In the genomic region with DNA sequence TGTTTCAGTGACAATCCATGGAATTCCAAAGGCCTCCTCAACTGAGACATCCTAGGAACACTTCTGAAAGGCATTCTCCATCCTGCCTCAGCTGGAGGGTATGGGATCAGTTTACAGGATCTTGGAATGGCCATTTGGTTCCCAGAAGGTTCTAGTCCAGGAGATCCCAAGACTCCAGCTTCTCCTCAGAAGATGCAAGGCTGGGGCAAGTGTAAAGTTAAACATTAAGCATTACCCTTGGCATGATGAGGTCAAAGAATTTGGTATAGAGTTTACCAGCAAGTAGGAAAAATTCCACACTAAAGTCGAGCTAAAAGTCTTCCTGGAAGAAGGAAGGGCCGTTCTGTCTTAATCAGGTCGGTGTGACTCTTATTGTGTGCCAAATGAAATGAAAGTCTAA, we compare ENCODE assay signal across 35 mouse cellular contexts. TPM values are rescaled to one million over a fixed set of nuclear protein-coding genes. Genes with fewer than 3 reads are reported as not detected.
DNase-seq lines count a peak whose midpoint lies in the region; ATAC-seq and TF ChIP-seq lines count a peak whose summit lies in the region.
"Had no signal": no experiment of that assay in that cellular context is flagged by ENCODE, and none has a peak within 500 bp of the region (broad histone marks: within the 10 kb centered on the region; RNA-seq: fewer than 3 reads in every experiment).

No protein-coding gene starts in this region.

- no peak for TF ChIP-seq POLR2A in liver, adult 2 months (IDR thresholded peaks at IDR 0.05; ENCODE audit: extremely low read depth, insufficient read depth, low read length)

- no peaks in the 10 kb centered on the region for H3K9me3 ChIP-seq in liver, embryonic 12.5 days (replicated peaks)
- no peaks in the 10 kb centered on the region for H3K9me3 ChIP-seq in kidney, embryonic 16.5 days (ENCODE audit: low read length)
- H3K9me3 ChIP-seq: embryonic facial prominence, embryonic 12.5 days; embryonic facial prominence, embryonic 15.5 days; G1E; hindbrain, embryonic 12.5 days had no signal

- H3K36me3 ChIP-seq in liver, adult 2 months (ENCODE audit: control insufficient read depth, insufficient read depth, low read length) = peaks cover 3% of the 10 kb centered on the region; the same call in 1 of the 2 replicates
- no peaks in the 10 kb centered on the region for H3K36me3 ChIP-seq in liver, embryonic 12.5 days
- H3K36me3 ChIP-seq in kidney, embryonic 16.5 days (ENCODE audit: insufficient read depth, low read length) = no peaks in the 10 kb centered on the region
- H3K36me3 ChIP-seq: embryonic facial prominence, embryonic 12.5 days; embryonic facial prominence, embryonic 15.5 days; G1E; hindbrain, embryonic 12.5 days had no signal

- H3K4me1 ChIP-seq in liver, adult 2 months (ENCODE audit: control insufficient read depth, insufficient read depth, low read length) = peaks cover 19% of the 10 kb centered on the region
- H3K4me1 ChIP-seq in liver, embryonic 12.5 days = peaks cover 21% of the 10 kb centered on the region; the same call in 1 of the 2 replicates
- peaks cover 6% of the 10 kb centered on the region; the same call in 1 of the 2 replicates for H3K4me1 ChIP-seq in kidney, embryonic 16.5 days (ENCODE audit: insufficient read depth, low read length)
- H3K4me1 ChIP-seq: embryonic facial prominence, embryonic 15.5 days; hindbrain, embryonic 12.5 days had no signal

- 23% methylated on average over 3 of the region's 3 CpGs for WGBS in liver, adult 2 months
- 57% methylated on average over 3 of the region's 3 CpGs for WGBS in liver, embryonic 12.5 days (ENCODE audit: insufficient replicate concordance)
- WGBS in kidney, embryonic 16.5 days = 73% methylated on average over 3 of the region's 3 CpGs

- H3K9ac ChIP-seq in liver, adult 2 months (ENCODE audit: low read depth, low read length) = 0 out of 2 replicates have a peak overlapping the region, but pooled peaks have one; percentile 33
- H3K9ac ChIP-seq in liver, embryonic 12.5 days = no peak overlapping the region
- no peak overlapping the region for H3K9ac ChIP-seq in kidney, embryonic 16.5 days (replicated peaks; ENCODE audit: low read length)
- H3K9ac ChIP-seq: embryonic facial prominence, embryonic 12.5 days; embryonic facial prominence, embryonic 15.5 days; forebrain, postnatal 0 days; hindbrain, embryonic 12.5 days had no signal

- peaks cover 3% of the 10 kb centered on the region; the same call in 1 of the 2 replicates for H3K79me2 ChIP-seq in liver, adult 2 months (ENCODE audit: control insufficient read depth, insufficient read depth, low read length)

- no peak for TF ChIP-seq CTCF in liver, adult 2 months (IDR thresholded peaks at IDR 0.05; ENCODE audit: low read depth, low read length)

- no peaks in the 10 kb centered on the region for H3K27me3 ChIP-seq in liver, adult 2 months (ENCODE audit: control insufficient read depth, insufficient read depth, low read length)
- H3K27me3 ChIP-seq in liver, embryonic 12.5 days (replicated peaks) = no peaks in the 10 kb centered on the region
- H3K27me3 ChIP-seq in kidney, embryonic 16.5 days (ENCODE audit: insufficient read depth, low read length) = no peaks in the 10 kb centered on the region
- H3K27me3 ChIP-seq: CH12.LX; embryonic facial prominence, embryonic 12.5 days; embryonic facial prominence, embryonic 15.5 days; hindbrain, embryonic 12.5 days had no signal

- peak; percentile 50 for DNase-seq in kidney, adult 18-20 months
- DNase-seq in kidney, postnatal 4 days = no peak
- DNase-seq in liver, adult 2 months (ENCODE audit: extremely low read depth, low read depth, low spot score) = peak; percentile 57
- DNase-seq in kidney, postnatal 36 days = peak; percentile 41 to 82
- DNase-seq in ovary, postnatal 14 days (ENCODE audit: low spot score) = no peak
- DNase-seq: adrenal gland, postnatal 10 days; B cell, adult 2 months; cerebellum, adult 11 months; cerebellum, adult 2 months; cerebellum, adult 9-11 months; cerebellum, postnatal 25 days; forebrain, postnatal 0 days; gastrocnemius, adult 2 months; gastrocnemius, postnatal 14 days; heart, adult 11 months had no signal

- peak overlapping the region; percentile 99 for H3K27ac ChIP-seq in liver, adult 2 months (replicated peaks; ENCODE audit: insufficient read depth, low read depth, low read length)
- no peak overlapping the region for H3K27ac ChIP-seq in liver, embryonic 12.5 days
- 0 out of 2 replicates have a peak overlapping the region, but pooled peaks have one; percentile 16 for H3K27ac ChIP-seq in kidney, embryonic 16.5 days (ENCODE audit: low read length)
- H3K27ac ChIP-seq: embryonic facial prominence, embryonic 12.5 days; embryonic facial prominence, embryonic 15.5 days; gastrocnemius, adult 2 months; hindbrain, embryonic 12.5 days had no signal

- no peak overlapping the region for H3K4me3 ChIP-seq in liver, adult 2 months (ENCODE audit: insufficient read depth, low read depth, low read length)
- H3K4me3 ChIP-seq in liver, embryonic 12.5 days = no peak overlapping the region
- no peak overlapping the region for H3K4me3 ChIP-seq in kidney, embryonic 16.5 days (ENCODE audit: low read length)
- H3K4me3 ChIP-seq: embryonic facial prominence, embryonic 12.5 days; embryonic facial prominence, embryonic 15.5 days; gastrocnemius, adult 2 months; hindbrain, embryonic 12.5 days had no signal

- no peak overlapping the region for H3K4me2 ChIP-seq in liver, embryonic 12.5 days
- no peak overlapping the region for H3K4me2 ChIP-seq in kidney, embryonic 16.5 days (replicated peaks; ENCODE audit: low read depth, low read length)
- H3K4me2 ChIP-seq: embryonic facial prominence, embryonic 12.5 days; embryonic facial prominence, embryonic 15.5 days; heart, embryonic 11.5 days; hindbrain, embryonic 12.5 days had no signal

- ATAC-seq in liver, embryonic 12.5 days = no peak
- no peak for ATAC-seq in kidney, embryonic 16.5 days (ENCODE audit: low FRiP score, low TSS enrichment)
- ATAC-seq: forebrain, embryonic 14.5 days; forebrain, postnatal 0 days; Patski had no signal

RNA-seq across cellular contexts. Expression of gene Slc17a1, which starts 2.4 kb away (rescaled TPM):
- total RNA-seq in liver, adult 2 months (2014; rRNA removed) = 13.3 and 20.1 TPM in 2 replicates
- 12.9 and 14.5 TPM in 2 replicates for polyA plus RNA-seq in liver, adult 2 months (2012; rRNA removed)
- polyA plus RNA-seq in liver, embryonic 12.5 days (2016; fragmentation: Nextera tagmentation; extraction: Ambion mirVana) = not detected in 2 replicates
- 24.2 and 29.8 TPM in 2 replicates for polyA plus RNA-seq in kidney, embryonic 16.5 days (2015; fragmentation: Nextera tagmentation; extraction: Ambion mirVana)
- total RNA-seq: adrenal gland, adult 18-20 months; CH12.LX; common myeloid progenitor, adult 5-6 weeks; forebrain, postnatal 0 days; gastrocnemius, adult 2 months; gastrocnemius, postnatal 14 days; gastrocnemius, postnatal 4 days; heart, adult 8-10 months; heart, postnatal 25 days; hematopoietic stem cell, adult 5-6 weeks had no signal
- polyA plus RNA-seq: cerebellum, adult 2 months; embryonic facial prominence, embryonic 12.5 days; embryonic facial prominence, embryonic 15.5 days; forebrain, embryonic 11.5 days; forebrain, embryonic 14.5 days; forebrain, postnatal 0 days; frontal cortex, adult 2 months; G1E; heart, embryonic 11.5 days; heart, embryonic 14.5 days; heart, postnatal 0 days; hindbrain, embryonic 12.5 days had no signal

RNA-seq across cellular contexts. Expression of gene Slc17a3, which starts 30.8 kb away (rescaled TPM):
- 32.8 and 38.1 TPM in 2 replicates for total RNA-seq in liver, adult 2 months (2014; rRNA removed)
- 34.5 and 39.7 TPM in 2 replicates for polyA plus RNA-seq in liver, adult 2 months (2012; rRNA removed)
- 0.72 and 0.79 TPM in 2 replicates for polyA plus RNA-seq in liver, embryonic 12.5 days (2016; fragmentation: Nextera tagmentation; extraction: Ambion mirVana)
- 9.1 and 11.0 TPM in 2 replicates for polyA plus RNA-seq in kidney, embryonic 16.5 days (2015; fragmentation: Nextera tagmentation; extraction: Ambion mirVana)
- total RNA-seq: CH12.LX; common myeloid progenitor, adult 5-6 weeks; gastrocnemius, adult 2 months; gastrocnemius, postnatal 14 days; heart, adult 8-10 months; heart, postnatal 25 days; hematopoietic stem cell, adult 5-6 weeks had no signal
- polyA plus RNA-seq: embryonic facial prominence, embryonic 12.5 days; embryonic facial prominence, embryonic 15.5 days; forebrain, embryonic 11.5 days; forebrain, embryonic 14.5 days; forebrain, postnatal 0 days; frontal cortex, adult 2 months; G1E; heart, embryonic 11.5 days; heart, embryonic 14.5 days; heart, postnatal 0 days; hindbrain, embryonic 12.5 days had no signal

RNA-seq across cellular contexts. Expression of gene Slc17a4, which starts 44.8 kb away (rescaled TPM):
- total RNA-seq in liver, adult 2 months (2014; rRNA removed) = 22.4 and 27.4 TPM in 2 replicates
- polyA plus RNA-seq in liver, adult 2 months (2012; rRNA removed) = 52.0 and 60.3 TPM in 2 replicates
- polyA plus RNA-seq in liver, embryonic 12.5 days (2016; fragmentation: Nextera tagmentation; extraction: Ambion mirVana) = 0.06 TPM in 1 of 2 replicates, not detected in the other
- 4.4 and 4.9 TPM in 2 replicates for polyA plus RNA-seq in kidney, embryonic 16.5 days (2015; fragmentation: Nextera tagmentation; extraction: Ambion mirVana)
- total RNA-seq: forebrain, postnatal 0 days; gastrocnemius, adult 2 months; gastrocnemius, postnatal 14 days; gastrocnemius, postnatal 4 days; heart, adult 8-10 months; heart, postnatal 25 days; hematopoietic stem cell, adult 5-6 weeks had no signal
- polyA plus RNA-seq: cerebellum, adult 2 months; embryonic facial prominence, embryonic 12.5 days; embryonic facial prominence, embryonic 15.5 days; forebrain, embryonic 11.5 days; forebrain, embryonic 14.5 days; forebrain, postnatal 0 days; frontal cortex, adult 2 months; G1E; heart, embryonic 11.5 days; heart, embryonic 14.5 days; heart, postnatal 0 days had no signal

Comparison
In these comparisons a context has a peak if more than half of its experiments do, and no peak if none do; other contexts are left out.
1. DNase-seq: peak in kidney, adult 18-20 months (single experiment), liver, adult 2 months (single experiment) and kidney, postnatal 36 days (2 of 2); none in kidney, postnatal 4 days (0 of 2) and ovary, postnatal 14 days (single experiment).
2. RNA of gene Slc17a1, which starts 2.4 kb away (polyA plus RNA-seq): 24.2 to 29.8 TPM in kidney, embryonic 16.5 days and 12.9 to 14.5 TPM in liver, adult 2 months; not detected in liver, embryonic 12.5 days; every median in the first group is over 10 times any median in the second.